Mouse (Mus musculus) bone marrow, adult 2 months (tissue): ENCODE measurements around the gene Tbp. TPM values are rescaled to one million over a fixed set of nuclear protein-coding genes. Genes with fewer than 3 reads are reported as not detected.

Experiments used
- H3K27ac ChIP-seq: fragments of 200-500 bp; 2 replicates; pipeline ENCODE4 v1.5.1; 2012; ENCODE audit warnings: low read depth, mild to moderate bottlenecking, control low read depth, inconsistent platforms, low read length; ENCODE audit not compliant: control insufficient read depth, poor library complexity, insufficient read depth
- H3K4me1 ChIP-seq: fragments of 200-500 bp; 2 replicates; pipeline ENCODE4 v1.6.1; 2011; ENCODE audit warnings: low read length; ENCODE audit not compliant: control insufficient read depth, insufficient read depth
- H3K4me3 ChIP-seq: fragments of 200-500 bp; replicated peaks from 2 replicates; pipeline ENCODE3; 2011; ENCODE audit warnings: mild to moderate bottlenecking, low read depth, low read length, control low read depth; ENCODE audit not compliant: control insufficient read depth
- CTCF ChIP-seq: fragments of 200-500 bp; IDR thresholded peaks from 2 replicates; pipeline ENCODE4 v1.5.1; 2011; ENCODE audit warnings: low read length, control low read depth; ENCODE audit not compliant: control insufficient read depth, insufficient read depth
- POLR2A ChIP-seq: fragments of 200-500 bp; IDR thresholded peaks from 2 replicates; pipeline ENCODE4 v1.6.1; 2011; ENCODE audit warnings: low read depth, mild to moderate bottlenecking, control low read depth, low read length, borderline replicate concordance; ENCODE audit not compliant: control insufficient read depth
- WGBS: fragments of 180-500 bp; shearing (Covaris S2); methylation state at CpG from one replicate; pipeline ENCODE4 v1.1.7; 2018; 5-methylcytosine and 5-hydroxymethylcytosine counted together
- polyA plus RNA-seq: library from polyadenylated mRNA; stranded (reverse); fragments of >200 nt; gene quantifications from 2 replicates; pipeline ENCODE4 v1.2.4, GENCODE M21; 2011; ENCODE audit warnings: low replicate concordance; ENCODE audit not compliant: missing spikeins, insufficient read depth, insufficient read length

Tbp gene
- polyA plus RNA-seq, 1 experiment = 15.6 TPM

GRCm38 (mm10) chr17:15497882-15498752, 1.6 kb upstream of the Tbp start:
- Histone ChIP-seq H3K4me1 (peaks cover 1% of the 10 kb centered on the region; the same call in 1 of the 2 replicates), H3K27ac (peak overlapping the region; percentile 91), H3K4me3 (peak overlapping the region; percentile 93)
- under 1% methylated on average over 50 of the region's 50 CpGs for WGBS
- TF ChIP-seq POLR2A (peak; percentile 89), CTCF (0 out of 2 replicates have a peak, but pooled peaks have one; percentile 1)

DNA sequence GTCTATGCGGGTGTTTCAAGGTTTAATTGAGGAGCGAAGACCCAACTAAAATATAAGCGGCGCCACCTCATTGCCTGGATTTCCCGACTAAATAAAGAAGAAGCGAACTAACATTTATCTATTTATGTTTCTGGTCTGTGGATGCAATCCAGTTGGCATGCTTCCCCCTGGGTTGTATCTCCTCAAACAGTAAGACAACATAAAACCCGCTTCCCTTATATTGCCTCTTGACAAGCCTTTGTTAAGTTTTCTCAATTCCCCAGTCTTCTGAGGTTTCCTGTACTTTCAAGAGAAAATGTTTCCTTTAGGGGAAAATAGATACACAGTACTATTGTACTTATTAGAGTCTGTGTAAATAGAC, 955 bp upstream of the Tbp start:
- H3K4me3 ChIP-seq = no peak overlapping the region
- H3K27ac ChIP-seq = no peak overlapping the region
- 54% methylated on average over 7 of the region's 7 CpGs for WGBS
- TF ChIP-seq CTCF (no peak), POLR2A (no peak)
- H3K4me1 ChIP-seq = peaks cover 1% of the 10 kb centered on the region; the same call in 1 of the 2 replicates

- WGBS = 76% methylated on average over 2 of the region's 2 CpGs
Observed at GRCm38 (mm10) chr17:15510694-15511093, 11.0 kb downstream of the Tbp start.

GRCm38 (mm10) chr17:15517776-15518175, 18.1 kb downstream of the Tbp start:
- WGBS = 59% methylated on average over 5 of the region's 5 CpGs
- TF ChIP-seq CTCF (no peak), POLR2A (no peak)
- Histone ChIP-seq H3K27ac (no peak overlapping the region), H3K4me1 (no peaks in the 10 kb centered on the region), H3K4me3 (no peak overlapping the region)

More at GRCm38 (mm10) chr17:15510694-15511093, 11.0 kb downstream of the Tbp start:
- Histone ChIP-seq H3K4me3 (no peak overlapping the region), H3K27ac (no peak overlapping the region), H3K4me1 (no peaks in the 10 kb centered on the region)
- TF ChIP-seq CTCF (no peak), POLR2A (no peak)

GRCm38 (mm10) chr17:15518186-15518585, 18.5 kb downstream of the Tbp start:
- H3K4me3 ChIP-seq = no peak overlapping the region
- TF ChIP-seq CTCF (no peak), POLR2A (no peak)
- H3K27ac ChIP-seq = no peak overlapping the region
- H3K4me1 ChIP-seq = no peaks in the 10 kb centered on the region
- 89% methylated on average over 5 of the region's 5 CpGs for WGBS

- TF ChIP-seq CTCF (no peak), POLR2A (no peak)
- Histone ChIP-seq H3K4me3 (no peak overlapping the region), H3K27ac (no peak overlapping the region), H3K4me1 (no peaks in the 10 kb centered on the region)
- 100% methylated on average over 1 of the region's 1 CpGs for WGBS
Observed at GRCm38 (mm10) chr17:15518766-15519165, 19.1 kb downstream of the Tbp start.

DNA sequence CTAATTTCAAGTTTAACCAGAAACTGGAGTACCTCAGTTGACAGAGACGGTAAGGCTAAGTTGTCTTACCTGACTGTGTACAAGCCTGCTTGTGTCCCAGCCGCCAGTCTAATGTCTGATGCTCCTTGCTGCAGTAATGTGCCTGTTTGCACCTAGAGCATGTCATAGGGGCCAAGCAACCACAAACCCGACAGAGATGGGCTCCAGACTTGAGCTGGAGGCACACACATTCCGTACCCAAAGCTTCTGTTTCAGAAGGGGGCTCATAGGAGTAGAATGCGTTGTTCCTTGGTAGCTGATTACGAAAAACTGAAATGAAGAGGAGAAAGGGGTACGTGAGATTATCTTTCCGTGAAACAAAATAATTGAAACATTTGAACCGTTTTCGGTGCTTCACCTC, 26.6 kb downstream of the Tbp start:
- 17% methylated on average over 10 of the region's 10 CpGs for WGBS
- Histone ChIP-seq H3K4me3 (peak overlapping the region; percentile 59), H3K27ac (no peak overlapping the region), H3K4me1 (peaks cover 1% of the 10 kb centered on the region; the same call in 1 of the 2 replicates)
- TF ChIP-seq CTCF = no peak
- no peak for TF ChIP-seq POLR2A

DNA sequence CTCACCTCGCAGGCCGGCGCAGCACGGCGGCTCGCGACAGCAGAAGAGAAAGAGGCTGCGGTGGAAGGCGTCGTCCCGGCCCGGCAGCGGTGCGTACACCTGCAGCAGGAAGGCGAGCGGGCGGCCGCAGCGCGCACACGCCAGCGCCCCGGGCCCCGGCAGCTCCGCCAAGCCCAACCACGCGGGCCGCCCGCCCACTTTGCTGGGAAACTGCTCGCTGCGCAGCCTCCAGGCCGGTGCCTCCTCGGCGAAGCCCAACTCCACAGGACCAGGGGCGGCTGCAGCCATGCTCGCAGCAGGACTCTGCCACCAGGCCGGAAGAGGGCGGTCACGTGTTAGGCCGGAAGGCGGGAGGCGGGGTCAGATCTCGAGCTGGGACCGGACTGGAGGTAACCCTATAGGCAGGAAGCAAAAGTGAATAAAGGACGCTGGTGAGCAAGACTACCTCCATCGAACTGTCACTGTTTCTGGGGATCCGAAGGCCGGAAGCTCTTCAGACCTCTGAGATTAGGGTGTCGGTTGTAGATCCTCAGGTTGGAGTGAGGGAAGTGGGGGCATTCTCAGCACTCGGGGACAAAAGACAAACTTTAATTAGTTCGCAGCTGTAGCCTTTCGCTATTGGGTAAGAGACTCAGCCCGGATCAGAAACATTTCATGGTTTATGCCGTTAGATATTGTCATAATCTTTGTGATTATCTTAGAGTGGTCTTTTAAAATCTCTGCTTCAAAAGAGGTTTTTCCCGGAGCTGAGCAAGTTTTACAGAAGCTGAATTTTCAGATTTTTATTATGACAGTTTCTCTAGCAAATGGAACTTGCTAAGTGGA, 27.5 kb downstream of the Tbp start, which contains the start of gene Pdcd2:
TSS of gene Pdcd2 (minus strand) at position 316 of the 825 bp plus-strand sequence.
- WGBS = under 1% methylated on average over 55 of the region's 55 CpGs
- Histone ChIP-seq H3K27ac (peak within 1 kb of the TSS; percentile 92), H3K4me1 (peaks cover 1% of the 10 kb centered on the region; the same call in 1 of the 2 replicates), H3K4me3 (peak within 1 kb of the TSS; percentile 95)
- TF ChIP-seq CTCF (peak; percentile 21; the same call in 1 of the 2 replicates), POLR2A (peak; percentile 95; the same call in 1 of the 2 replicates)
